Mouse (Mus musculus): ENCODE measurements around the gene Prr36.

DNA sequence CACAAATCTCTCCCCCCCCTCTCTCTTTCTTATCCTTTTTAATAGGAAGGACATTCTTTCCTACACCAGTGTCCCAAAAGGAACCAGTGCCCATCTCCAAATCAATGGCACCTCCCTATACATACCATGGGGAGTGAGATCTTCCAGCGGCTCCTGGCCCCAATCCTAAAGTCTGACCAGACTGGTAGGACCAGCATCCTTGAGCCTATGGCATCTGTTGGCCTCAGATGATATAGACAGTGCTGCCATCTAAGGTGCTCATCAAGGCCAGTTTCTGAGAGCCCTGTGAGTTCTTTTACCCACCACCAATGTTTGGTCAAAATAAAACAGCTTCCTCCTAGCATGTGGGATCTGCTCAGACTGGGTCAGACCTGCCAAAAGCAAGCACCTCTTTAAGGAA is 49.3 kb downstream of the Prr36 start:
- TF ChIP-seq CTCF (IDR thresholded peaks at IDR 0.05; ENCODE audit: low read depth) (no peak), EP300 (optimal IDR thresholded peaks at IDR 0.05) (no peak)

Measured in stomach, postnatal 0 days (tissue).